Mouse (Mus musculus) left cerebral cortex, adult 8-10 months (tissue): ENCODE measurements around the gene Myh9. TPM values are rescaled to one million over a fixed set of nuclear protein-coding genes. Genes with fewer than 3 reads are reported as not detected.

ENCODE experiments used
- DNase-seq, 2 experiments: peaks; one replicate each; pipeline ENCODE4 v3.0.0; 2022; ENCODE audit warnings: low spot score in 2 of 2
- total RNA-seq, 4 experiments: library from RNA; stranded (reverse); gene quantifications; 2 replicates each; pipeline ENCODE4 v1.2.4; 2022

Gene Myh9
- total RNA-seq, 4 experiments from 2014 or later: 65.9 to 77.7 (median 71.1) TPM

- no peak for DNase-seq
Observed at GRCm38 (mm10) chr15:77829542-77829941, 12.4 kb downstream of the Myh9 start.

DNA sequence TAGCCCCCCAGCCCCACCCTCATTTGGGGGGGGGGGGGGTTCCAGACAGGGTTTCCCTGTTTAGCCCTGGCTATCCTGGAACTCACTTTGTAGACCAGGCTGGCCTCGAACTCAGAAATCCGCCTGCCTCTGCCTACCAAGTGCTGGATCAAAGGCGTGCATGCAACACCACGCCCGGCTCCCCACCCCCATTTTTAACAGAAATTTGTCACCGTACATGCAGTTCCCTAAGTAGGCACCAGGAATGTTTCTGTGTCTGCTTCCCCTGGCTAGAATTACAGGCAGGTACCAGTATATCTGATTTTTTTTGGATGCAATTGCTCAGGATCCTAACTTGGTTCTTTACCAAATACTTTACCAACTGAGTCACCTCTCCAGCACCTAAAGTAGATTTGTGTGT is 13.1 kb downstream of the Myh9 start:
- no peak for DNase-seq

DNA sequence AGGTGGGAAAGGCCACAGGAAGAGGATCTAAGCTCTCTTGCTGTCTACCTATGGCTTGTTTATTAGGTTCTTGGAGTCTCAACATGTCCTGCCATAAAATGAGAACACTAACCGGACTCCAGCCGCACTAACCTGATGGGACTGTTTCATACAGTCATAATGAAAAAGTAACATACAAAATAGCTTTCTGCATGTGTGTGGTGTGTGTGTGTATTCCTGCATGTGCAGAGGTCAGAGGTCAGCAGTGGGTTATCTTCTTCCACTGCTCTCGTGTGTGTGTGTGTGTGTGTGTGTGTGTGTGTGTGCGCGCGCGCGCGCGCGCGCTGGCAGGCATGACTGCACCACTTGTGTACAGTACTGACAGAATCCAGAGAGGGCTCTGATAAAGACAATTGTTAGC is 13.7 kb downstream of the Myh9 start:
- DNase-seq: no peak

GRCm38 (mm10) chr15:77827794-77828193 is 14.2 kb downstream of the Myh9 start:
- DNase-seq: no peak

GRCm38 (mm10) chr15:77827379-77827778 is 14.6 kb downstream of the Myh9 start:
- no peak for DNase-seq

- DNase-seq: no peak
Observed at GRCm38 (mm10) chr15:77825382-77825781, 16.6 kb downstream of the Myh9 start.

- DNase-seq: no peak
Observed at GRCm38 (mm10) chr15:77824321-77824720, 17.7 kb downstream of the Myh9 start.

- no peak for DNase-seq
Observed at GRCm38 (mm10) chr15:77823634-77824033, 18.3 kb downstream of the Myh9 start.

- DNase-seq: no peak
Observed at GRCm38 (mm10) chr15:77823196-77823595, 18.8 kb downstream of the Myh9 start.

DNA sequence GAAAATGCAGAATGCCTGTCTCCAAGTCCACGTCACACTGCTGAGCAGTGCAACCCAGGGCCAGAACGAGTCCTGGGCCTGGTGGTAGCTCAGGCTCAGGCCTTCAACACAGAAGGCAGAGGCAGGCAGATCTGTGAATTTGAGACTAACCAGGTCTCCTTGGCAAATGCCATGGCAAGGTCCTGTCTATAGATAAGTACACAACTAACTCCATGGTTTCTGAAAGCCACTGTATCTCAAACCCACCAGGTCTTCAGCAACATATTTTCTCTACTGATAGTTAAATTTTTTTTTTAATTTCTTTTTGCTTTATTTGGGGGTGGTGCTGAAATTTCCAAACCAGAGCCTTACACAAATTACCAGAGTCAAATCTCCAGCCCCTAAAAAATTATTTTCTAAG is 19.3 kb downstream of the Myh9 start:
- DNase-seq: no peak

DNA sequence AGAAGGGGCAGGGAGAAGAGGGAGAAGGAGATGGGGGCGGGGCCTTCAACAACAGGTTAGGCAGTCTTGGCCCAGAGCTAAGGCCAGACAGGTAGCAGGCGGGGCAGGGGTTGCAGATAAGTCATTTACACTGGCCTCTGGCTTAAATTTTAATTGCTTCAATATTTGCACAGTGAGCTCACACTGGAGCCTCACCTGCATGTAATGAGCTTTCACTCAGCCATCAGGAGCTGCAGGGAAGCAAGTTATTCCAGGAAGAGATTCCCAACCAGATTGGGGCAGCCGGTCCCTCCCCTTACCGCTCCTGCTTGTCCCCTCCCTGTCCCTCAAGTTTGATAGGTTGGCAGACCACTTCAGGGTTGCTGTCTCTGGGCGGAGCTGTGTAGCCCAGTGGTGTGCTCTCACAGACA is 19.9 kb downstream of the Myh9 start:
- DNase-seq: no peak

- DNase-seq: no peak
Observed at GRCm38 (mm10) chr15:77821424-77821823, 20.6 kb downstream of the Myh9 start.

- no peak for DNase-seq
Observed at GRCm38 (mm10) chr15:77820480-77821163, 21.4 kb downstream of the Myh9 start.

GRCm38 (mm10) chr15:77819894-77820387 is 22.0 kb downstream of the Myh9 start:
- peak in 1 of 2 experiments; percentile 54 for DNase-seq

GRCm38 (mm10) chr15:77818556-77819158 is 23.3 kb downstream of the Myh9 start:
- DNase-seq: no peak

GRCm38 (mm10) chr15:77817417-77817816 is 24.6 kb downstream of the Myh9 start:
- no peak for DNase-seq

- no peak for DNase-seq
Observed at GRCm38 (mm10) chr15:77816601-77816950, 25.4 kb downstream of the Myh9 start.

DNA sequence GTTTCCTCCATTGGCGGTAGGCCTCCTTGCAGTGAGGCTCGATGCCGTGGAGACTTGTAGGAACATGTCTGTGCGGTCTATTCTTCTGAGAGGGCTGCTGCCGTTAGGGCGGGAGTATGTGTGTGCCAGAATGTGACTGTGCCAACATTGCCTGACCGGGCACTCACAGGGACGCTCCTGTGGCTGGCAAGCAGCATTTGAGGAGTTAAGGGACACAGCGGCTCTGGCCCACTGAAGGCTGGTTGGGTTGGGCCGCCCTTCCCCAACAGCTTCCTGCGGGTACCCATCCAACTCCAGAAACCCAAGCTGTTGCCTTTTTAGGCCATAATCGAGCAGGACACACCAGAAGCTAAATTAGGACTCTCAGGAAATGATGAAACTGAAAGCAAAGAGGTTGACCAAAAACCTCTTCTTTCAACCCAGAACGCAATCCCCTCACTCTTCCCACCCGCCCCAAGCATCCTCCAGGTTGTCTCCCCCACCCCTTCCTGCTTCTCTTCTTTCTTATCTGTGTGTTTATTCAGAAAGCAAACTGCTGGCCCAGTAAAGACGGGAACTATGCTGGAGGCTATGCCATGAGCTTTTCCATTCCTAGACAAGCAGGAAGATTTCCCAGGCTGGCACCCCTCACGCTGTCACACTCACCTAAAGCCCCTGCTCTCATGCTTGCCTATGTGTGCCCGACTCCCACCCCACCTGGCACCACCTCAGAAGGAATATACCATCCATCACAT is 25.9 kb downstream of the Myh9 start:
- DNase-seq: no peak

- DNase-seq: no peak
Observed at GRCm38 (mm10) chr15:77813639-77814375, 28.2 kb downstream of the Myh9 start.

GRCm38 (mm10) chr15:77812578-77812977 is 29.4 kb downstream of the Myh9 start:
- no peak for DNase-seq

DNA sequence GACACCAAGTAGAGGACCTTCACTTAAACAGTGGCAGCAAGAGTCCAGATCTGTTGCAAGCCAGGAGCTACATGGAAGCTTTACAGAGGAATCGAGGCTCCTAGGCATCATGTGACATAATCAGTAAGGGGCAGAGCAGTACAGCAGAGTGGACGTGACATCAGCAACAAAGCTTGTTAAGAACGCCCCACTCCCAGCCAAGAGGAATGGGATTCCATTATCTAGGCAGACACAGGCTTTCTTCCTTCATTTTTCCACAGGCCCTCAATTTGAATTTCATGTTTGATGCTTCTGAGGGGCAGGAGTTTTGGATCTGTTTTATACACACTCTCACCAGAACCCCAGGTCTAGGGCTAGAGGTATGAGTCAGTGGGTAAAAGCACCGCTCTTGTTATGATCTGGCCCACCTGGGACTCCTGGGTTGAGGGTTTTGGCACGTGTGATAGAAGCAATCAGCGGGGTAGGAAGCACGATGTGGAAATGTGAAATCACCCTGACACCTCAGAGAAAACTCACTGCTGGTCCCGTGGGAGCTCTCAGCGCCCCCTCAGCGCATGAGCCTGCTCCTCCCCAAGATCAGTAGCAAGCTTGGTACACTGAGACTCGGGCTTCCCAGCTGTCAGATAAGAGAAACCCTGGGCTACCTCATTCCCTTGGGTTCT is 30.7 kb downstream of the Myh9 start:
- no peak for DNase-seq
